Mouse (Mus musculus) MEL (cell line): ENCODE data around the gene Rogdi. TPM values are rescaled to one million over a fixed set of nuclear protein-coding genes. Genes with fewer than 3 reads are reported as not detected.

Experiments
- DNase-seq: peaks from one replicate; pipeline ENCODE4 v3.0.0; 2011; ENCODE audit warnings: low read depth, low spot score
- H3K27ac ChIP-seq: 2 replicates; pipeline ENCODE4 v1.5.1; 2012; ENCODE audit warnings: low read depth, mild to moderate bottlenecking, control low read depth, low read length, moderate library complexity; ENCODE audit not compliant: control insufficient read depth
- H3K27me3 ChIP-seq, 2 experiments: fragments of 150-350 bp in 1 of 2; sonication (generic) in 1 of 2; 2 replicates each; pipeline ENCODE4 v1.6.1; 2012; ENCODE audit warnings: low read length in 2 of 2, mild to moderate bottlenecking in 2 of 2, improper control_type of control experiment in 1 of 2, moderate library complexity in 1 of 2; ENCODE audit not compliant: insufficient read depth in 2 of 2, control insufficient read depth in 1 of 2
- H3K36me3 ChIP-seq, 2 experiments: 2 replicates each; pipeline ENCODE4 v1.6.1; 2012 to 2014; ENCODE audit warnings: low read length in 2 of 2, improper control_type of control experiment in 1 of 2, inconsistent platforms in 1 of 2, mild to moderate bottlenecking in 1 of 2; ENCODE audit not compliant: insufficient read depth in 2 of 2, control insufficient read depth in 1 of 2
- H3K4me1 ChIP-seq, 2 experiments: fragments of 150-350 bp in 1 of 2; sonication (generic) in 1 of 2; 2 replicates each; pipeline ENCODE4 v1.6.1; 2012; ENCODE audit warnings: low read length in 2 of 2, improper control_type of control experiment in 1 of 2, mild to moderate bottlenecking in 1 of 2; ENCODE audit not compliant: insufficient read depth in 2 of 2, control insufficient read depth in 1 of 2
- H3K4me3 ChIP-seq, 2 experiments: fragments of 150-350 bp in 1 of 2; sonication (generic) in 1 of 2; 2 replicates each; pipeline ENCODE4 v1.5.1; 2012; ENCODE audit warnings: low read depth in 2 of 2, low read length in 2 of 2, mild to moderate bottlenecking in 2 of 2, moderate library complexity in 2 of 2, control low read depth in 1 of 2, improper control_type of control experiment in 1 of 2; ENCODE audit not compliant: control insufficient read depth in 1 of 2, insufficient read depth in 1 of 2
- H3K79me2 ChIP-seq: 2 replicates; pipeline ENCODE4 v1.6.1; 2012; ENCODE audit warnings: mild to moderate bottlenecking, low read length, moderate library complexity; ENCODE audit not compliant: control insufficient read depth, poor library complexity, insufficient read depth
- H3K9ac ChIP-seq: 2 replicates; pipeline ENCODE4 v1.6.1; 2012; ENCODE audit warnings: low read depth, mild to moderate bottlenecking, control low read depth, low read length, moderate library complexity; ENCODE audit not compliant: control insufficient read depth, poor library complexity, severe bottlenecking
- H3K9me3 ChIP-seq: fragments of 150-350 bp; sonication (generic); replicated peaks from 2 replicates; pipeline ENCODE4 v1.6.1; 2012; ENCODE audit warnings: mild to moderate bottlenecking, low read length, improper control_type of control experiment, moderate library complexity; ENCODE audit not compliant: insufficient read depth
- E2F4 ChIP-seq: IDR thresholded peaks from 2 replicates; pipeline ENCODE4 v1.6.1; 2011; ENCODE audit warnings: low read depth, low read length, improper control_type of control experiment, borderline replicate concordance
- EP300 ChIP-seq, 2 experiments: IDR thresholded peaks; 2 replicates each; pipeline ENCODE4 v1.6.1; 2011; ENCODE audit warnings: improper control_type of control experiment in 2 of 2, low read length in 2 of 2, low read depth in 1 of 2, mild to moderate bottlenecking in 1 of 2
- GABPA ChIP-seq: IDR thresholded peaks from 2 replicates; pipeline ENCODE4 v1.6.1; 2012; ENCODE audit warnings: low read depth, mild to moderate bottlenecking, inconsistent platforms, low read length, improper control_type of control experiment, moderate library complexity
- KAT2A ChIP-seq: conservative IDR thresholded peaks from 2 replicates; pipeline ENCODE4 v1.6.1; 2012; ENCODE audit warnings: low read depth, low read length, improper control_type of control experiment, inconsistent platforms
- MAZ ChIP-seq: IDR thresholded peaks from 2 replicates; pipeline ENCODE4 v1.6.1; 2012; ENCODE audit warnings: low read depth, mild to moderate bottlenecking, inconsistent platforms, low read length, improper control_type of control experiment
- MXI1 ChIP-seq: IDR thresholded peaks from 2 replicates; pipeline ENCODE4 v1.6.1; 2011; ENCODE audit warnings: mild to moderate bottlenecking, low read depth, low read length, improper control_type of control experiment
- MYB ChIP-seq: IDR thresholded peaks from 2 replicates; pipeline ENCODE4 v1.6.1; 2011; ENCODE audit warnings: mild to moderate bottlenecking, low read depth, low read length, improper control_type of control experiment
- NELFE ChIP-seq: IDR thresholded peaks from 2 replicates; pipeline ENCODE4 v1.6.1; 2011; ENCODE audit warnings: low read depth, low read length, improper control_type of control experiment
- POLR2A ChIP-seq, 2 experiments: IDR thresholded peaks; 2 replicates each; pipeline ENCODE4 v1.6.1; 2011 to 2012; ENCODE audit warnings: low read length in 2 of 2, mild to moderate bottlenecking in 2 of 2, control low read depth in 1 of 2, improper control_type of control experiment in 1 of 2, low read depth in 1 of 2, moderate library complexity in 1 of 2; ENCODE audit not compliant: control insufficient read depth in 1 of 2, insufficient read depth in 1 of 2, poor library complexity in 1 of 2
- POLR2AphosphoS2 ChIP-seq: IDR thresholded peaks from 2 replicates; pipeline ENCODE4 v1.6.1; 2011; ENCODE audit warnings: low read length, improper control_type of control experiment
- RAD21 ChIP-seq: IDR thresholded peaks from 2 replicates; pipeline ENCODE4 v1.6.1; 2011; ENCODE audit warnings: mild to moderate bottlenecking, low read depth, low read length, improper control_type of control experiment
- RCOR1 ChIP-seq: IDR thresholded peaks from 2 replicates; pipeline ENCODE4 v1.6.1; 2012; ENCODE audit warnings: low read depth, mild to moderate bottlenecking, inconsistent platforms, low read length, improper control_type of control experiment
- SIN3A ChIP-seq: IDR thresholded peaks from 2 replicates; pipeline ENCODE4 v1.6.1; 2012; ENCODE audit warnings: low read length, improper control_type of control experiment, inconsistent platforms
- SMC3 ChIP-seq: IDR thresholded peaks from 2 replicates; pipeline ENCODE4 v1.6.1; 2011; ENCODE audit warnings: low read depth, low read length, improper control_type of control experiment
- TAL1 ChIP-seq: IDR thresholded peaks from 2 replicates; pipeline ENCODE4 v1.6.1; 2012; ENCODE audit warnings: mild to moderate bottlenecking, inconsistent platforms, low read length, moderate library complexity, mixed read lengths
- TCF12 ChIP-seq: IDR thresholded peaks from 2 replicates; pipeline ENCODE4 v1.6.1; 2014; ENCODE audit warnings: low read depth, mild to moderate bottlenecking, inconsistent platforms, low read length, improper control_type of control experiment, moderate library complexity
- USF1 ChIP-seq: IDR thresholded peaks from 2 replicates; pipeline ENCODE4 v1.6.1; 2014; ENCODE audit warnings: low read depth, mild to moderate bottlenecking, inconsistent platforms, low read length, improper control_type of control experiment, moderate library complexity
- USF2 ChIP-seq, 2 experiments: IDR thresholded peaks; 2 replicates each; pipeline ENCODE4 v1.6.1; 2011 to 2012; ENCODE audit warnings: improper control_type of control experiment in 2 of 2, low read length in 2 of 2, borderline replicate concordance in 1 of 2, inconsistent platforms in 1 of 2, low read depth in 1 of 2, mild to moderate bottlenecking in 1 of 2; ENCODE audit not compliant: insufficient read depth in 1 of 2
- ZC3H11A ChIP-seq: IDR thresholded peaks from 2 replicates; pipeline ENCODE4 v1.6.1; 2012; ENCODE audit warnings: low read depth, mild to moderate bottlenecking, inconsistent platforms, low read length, improper control_type of control experiment
- ZKSCAN1 ChIP-seq: IDR thresholded peaks from 2 replicates; pipeline ENCODE4 v1.6.1; 2012; ENCODE audit warnings: low read depth, mild to moderate bottlenecking, inconsistent platforms, low read length, improper control_type of control experiment, moderate library complexity
- ZMIZ1 ChIP-seq: IDR thresholded peaks from 2 replicates; pipeline ENCODE4 v1.6.1; 2012; ENCODE audit warnings: low read depth, mild to moderate bottlenecking, inconsistent platforms, low read length, improper control_type of control experiment, moderate library complexity
- polyA plus RNA-seq, 2 experiments: library from polyadenylated mRNA; stranded (reverse) in 1 of 2; unstranded in 1 of 2; fragments of >175 nt in 1 of 2; fragments of >200 nt in 1 of 2; gene quantifications; 2 replicates each; pipeline versions ENCODE4 v1.2.1 to v1.2.4; 2012; ENCODE audit warnings: low replicate concordance in 2 of 2, low read depth in 1 of 2; ENCODE audit not compliant: insufficient read length in 2 of 2, insufficient read depth in 1 of 2, missing spikeins in 1 of 2
- total RNA-seq: library from RNA; depleted of rRNA; stranded (reverse); fragments of 300-350 nt; gene quantifications from 2 replicates; pipeline ENCODE4 v1.2.3, GENCODE M21; 2012

Rogdi gene
- total and polyA plus RNA-seq, 3 experiments: 1.9 to 17.8 TPM; not detected in 1

DNA sequence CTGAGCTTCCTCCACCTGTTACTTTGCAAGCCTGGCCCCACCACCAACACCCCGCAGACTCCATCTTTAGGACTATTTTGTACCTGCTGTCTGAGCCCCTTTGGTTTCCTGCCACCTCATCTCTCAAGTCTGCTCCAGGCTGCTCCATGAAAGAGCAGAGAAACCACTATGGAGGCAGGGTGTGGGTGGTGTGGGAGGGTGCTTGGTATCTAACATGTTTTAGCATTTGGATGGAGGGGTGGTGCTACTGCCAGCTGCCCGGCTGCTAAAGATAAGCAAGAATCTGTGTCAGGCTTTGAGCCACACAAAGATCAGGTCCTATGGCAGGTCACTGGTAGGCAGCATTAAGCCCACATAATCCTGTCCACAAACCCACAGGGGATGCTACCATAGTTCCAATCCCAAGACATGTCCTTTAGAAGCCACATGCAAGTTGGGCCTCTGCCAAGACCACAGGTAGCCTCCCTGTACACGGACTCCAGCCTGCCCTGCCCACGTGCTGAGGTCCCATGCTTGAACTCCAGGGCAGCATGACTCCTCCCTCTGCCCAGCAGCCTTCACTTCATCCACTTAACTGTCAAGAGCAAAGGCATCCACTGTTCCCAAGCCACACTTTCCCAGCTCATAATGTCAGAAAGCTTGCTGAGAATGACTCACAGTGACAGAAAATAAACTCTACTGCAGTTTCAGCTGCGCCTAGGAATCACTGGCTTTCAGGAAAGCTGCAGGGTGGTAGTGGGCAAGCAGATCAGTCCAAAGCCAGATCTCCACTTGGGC, 34.9 kb downstream of the Rogdi start:
- Histone ChIP-seq H3K79me2 (no peaks in the 10 kb centered on the region), H3K27me3 (peaks cover 0 to 3% of the 10 kb centered on the region in 2 experiments; a peak in 2 of 4 replicates), H3K4me1 (no peaks in the 10 kb centered on the region), H3K9me3 (no peaks in the 10 kb centered on the region), H3K27ac (no peak overlapping the region), H3K4me3 (no peak overlapping the region), H3K9ac (no peak overlapping the region), H3K36me3 (no peaks in the 10 kb centered on the region)
- no peak for DNase-seq
- no peak for TF ChIP-seq SIN3A
- TF ChIP-seq USF1: no peak
- TF ChIP-seq RCOR1: no peak
- no peak for TF ChIP-seq ZMIZ1
- TF ChIP-seq EP300 (IDR thresholded peaks at IDR 0.05; ENCODE audit: low read depth in 1 of 2, low read length in 2 of 2): no peak
- TF ChIP-seq MYB: no peak

DNA sequence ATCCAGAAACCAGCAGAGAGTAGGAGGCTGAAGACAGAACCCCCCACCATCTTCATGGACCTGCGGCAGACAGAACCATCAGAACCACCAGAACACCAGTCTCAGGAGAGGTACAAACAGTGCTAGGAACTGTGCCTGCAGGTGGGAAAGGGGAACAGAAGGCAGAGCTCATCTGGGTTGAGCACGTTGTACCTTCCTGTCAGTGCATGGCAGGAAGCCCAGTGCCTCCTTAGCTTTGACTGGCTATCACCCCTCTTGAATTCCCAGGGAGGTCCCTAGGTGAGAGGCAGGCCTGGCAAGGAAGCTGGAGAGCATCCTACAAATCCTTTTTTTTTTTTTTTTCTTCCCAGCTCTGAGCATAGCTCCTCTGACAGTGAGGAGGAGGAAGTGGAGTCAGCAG, 37.2 kb downstream of the Rogdi start:
- H3K27me3 ChIP-seq: no peaks in the 10 kb centered on the region
- no peaks in the 10 kb centered on the region for H3K36me3 ChIP-seq
- H3K4me3 ChIP-seq: no peak overlapping the region

GRCm38 (mm10) chr16:4974521-4974920, 38.8 kb downstream of the Rogdi start:
- no peak overlapping the region for H3K4me3 ChIP-seq
- no peak overlapping the region for H3K9ac ChIP-seq
- H3K27me3 ChIP-seq: no peaks in the 10 kb centered on the region
- no peaks in the 10 kb centered on the region for H3K79me2 ChIP-seq
- no peaks in the 10 kb centered on the region for H3K36me3 ChIP-seq
- DNase-seq: no peak
- TF ChIP-seq KAT2A (no peak), USF1 (no peak), NELFE (no peak), USF2 (IDR thresholded peaks at IDR 0.05; ENCODE audit: borderline replicate concordance in 1 of 2, insufficient read depth in 1 of 2, low read depth in 1 of 2, low read length in 2 of 2) (no peak), ZKSCAN1 (no peak), RAD21 (no peak), ZC3H11A (no peak), E2F4 (no peak), MYB (no peak), MAZ (no peak), GABPA (no peak), POLR2AphosphoS2 (no peak), TAL1 (no peak), MXI1 (no peak), SIN3A (no peak)
- no peaks in the 10 kb centered on the region for H3K4me1 ChIP-seq
- no peaks in the 10 kb centered on the region for H3K9me3 ChIP-seq
- H3K27ac ChIP-seq: no peak overlapping the region

More for the DNA sequence above, 37.2 kb downstream of the Rogdi start:
- no peak for DNase-seq
- H3K4me1 ChIP-seq: no peaks in the 10 kb centered on the region
- TF ChIP-seq SMC3: no peak
- TF ChIP-seq GABPA: no peak
- no peak for TF ChIP-seq EP300 (IDR thresholded peaks at IDR 0.05; ENCODE audit: low read depth in 1 of 2, low read length in 2 of 2)
- no peak for TF ChIP-seq TCF12
- no peak for TF ChIP-seq POLR2A (IDR thresholded peaks at IDR 0.05; ENCODE audit: control insufficient read depth in 1 of 2, insufficient read depth in 1 of 2, low read depth in 1 of 2, low read length in 2 of 2, poor library complexity in 1 of 2)
- TF ChIP-seq, all 39 proteins: peak for 0
- Histone ChIP-seq H3K9ac (no peak overlapping the region), H3K27ac (no peak overlapping the region), H3K9me3 (no peaks in the 10 kb centered on the region), H3K79me2 (no peaks in the 10 kb centered on the region)
